Mouse (Mus musculus): ENCODE data around the gene Speg.
A peak's percentile ranks its signal among the peaks of the same experiment; 100 is the strongest.

Speg gene

GRCm38 (mm10) chr1:75398761-75399402 lies 23.8 kb downstream of the Speg start:
- DNase-seq: peak; percentile 56

GRCm38 (mm10) chr1:75399755-75400492 lies 24.8 kb downstream of the Speg start:
- DNase-seq: no peak

GRCm38 (mm10) chr1:75400493-75401115 lies 25.5 kb downstream of the Speg start:
- DNase-seq: no peak

- DNase-seq: no peak
Measured at GRCm38 (mm10) chr1:75405547-75405946, 30.4 kb downstream of the Speg start.

GRCm38 (mm10) chr1:75406173-75406572 lies 31.1 kb downstream of the Speg start:
- no peak for DNase-seq

- no peak for DNase-seq
Measured at GRCm38 (mm10) chr1:75407056-75407455, 32.0 kb downstream of the Speg start.

- no peak for DNase-seq
Measured at GRCm38 (mm10) chr1:75408210-75408609, 33.1 kb downstream of the Speg start.

GRCm38 (mm10) chr1:75409950-75410349 lies 34.9 kb downstream of the Speg start:
- no peak for DNase-seq

GRCm38 (mm10) chr1:75412196-75412595 lies 37.1 kb downstream of the Speg start:
- DNase-seq: no peak

GRCm38 (mm10) chr1:75413749-75414148 lies 38.7 kb downstream of the Speg start:
- DNase-seq: peak; percentile 59

- no peak for DNase-seq
Measured at GRCm38 (mm10) chr1:75421794-75422193, 46.7 kb downstream of the Speg start.

GRCm38 (mm10) chr1:75422216-75422822 lies 47.2 kb downstream of the Speg start:
- DNase-seq: no peak

GRCm38 (mm10) chr1:75422823-75423471 lies 47.9 kb downstream of the Speg start:
- DNase-seq: no peak

GRCm38 (mm10) chr1:75423780-75424390 lies 48.8 kb downstream of the Speg start:
- no peak for DNase-seq

GRCm38 (mm10) chr1:75425796-75426471 lies 50.8 kb downstream of the Speg start:
- peak; percentile 43 for DNase-seq

- DNase-seq: peak; percentile 89
Measured at GRCm38 (mm10) chr1:75435475-75436328, 60.6 kb downstream of the Speg start, which contains the start of gene Gmppa. TSS of gene Gmppa (plus strand) at chr1:75435930.

- DNase-seq: no peak
Measured at GRCm38 (mm10) chr1:75438782-75439181, 63.7 kb downstream of the Speg start.

GRCm38 (mm10) chr1:75440661-75441060 lies 65.6 kb downstream of the Speg start:
- DNase-seq: no peak

GRCm38 (mm10) chr1:75441471-75441996 lies 66.4 kb downstream of the Speg start:
- DNase-seq: no peak

GRCm38 (mm10) chr1:75442171-75442570 lies 67.1 kb downstream of the Speg start:
- DNase-seq: no peak

- DNase-seq: no peak
Measured at GRCm38 (mm10) chr1:75442811-75443210, 67.7 kb downstream of the Speg start.

Data from right cerebral cortex, adult 18-20 months (tissue).